Mouse (Mus musculus) cerebellum, adult 8-10 months (tissue): ENCODE measurements around the gene Flna.
"Not testable (repeated sequence)": the region's sequence is repeated elsewhere in the genome, so short reads cannot be mapped to it uniquely, and the experiment has no call there.

Experiments used
- DNase-seq: peaks from one replicate; pipeline ENCODE4 v3.0.0; 2022

Gene Flna

GRCm38 (mm10) chrX:74246213-74246681 lies 3.4 kb downstream of the Flna start:
- peak; percentile 78 for DNase-seq

- peak; percentile 66 for DNase-seq
These were observed 3.9 kb downstream of the Flna start for GRCm38 (mm10) chrX:74245687-74246086.

- no peak for DNase-seq
These were observed 4.5 kb downstream of the Flna start for GRCm38 (mm10) chrX:74245107-74245506.

- no peak for DNase-seq
These were observed 5.0 kb downstream of the Flna start for GRCm38 (mm10) chrX:74244614-74245083.

GRCm38 (mm10) chrX:74243807-74244206 lies 5.8 kb downstream of the Flna start:
- no peak for DNase-seq

- DNase-seq, result no peak
These were observed 6.2 kb downstream of the Flna start for GRCm38 (mm10) chrX:74243396-74243795.

GRCm38 (mm10) chrX:74240332-74240731 lies 9.3 kb downstream of the Flna start:
- DNase-seq, result no peak

- DNase-seq, result no peak
These were observed 16.4 kb downstream of the Flna start for GRCm38 (mm10) chrX:74233196-74233595.

GRCm38 (mm10) chrX:74230038-74230437 lies 19.6 kb downstream of the Flna start:
- no peak for DNase-seq

GRCm38 (mm10) chrX:74220099-74220498 lies 29.5 kb downstream of the Flna start:
- not testable (repeated sequence) for DNase-seq

- no peak for DNase-seq
These were observed 30.2 kb downstream of the Flna start for GRCm38 (mm10) chrX:74219449-74219848.

- DNase-seq, result no peak
These were observed 31.1 kb downstream of the Flna start for GRCm38 (mm10) chrX:74218496-74218895.

GRCm38 (mm10) chrX:74203556-74203955 lies 46.1 kb downstream of the Flna start:
- no peak for DNase-seq

- DNase-seq, result no peak
These were observed 72.7 kb downstream of the Flna start, which contains the start of gene Tktl1 for GRCm38 (mm10) chrX:74176959-74177358. TSS of gene Tktl1 (plus strand) at chrX:74177259.
